Mouse (Mus musculus): ENCODE measurements around the gene Mfge8. TPM values are rescaled to one million over a fixed set of nuclear protein-coding genes. Genes with fewer than 3 reads are reported as not detected.

The Mfge8 gene
- polyA plus RNA-seq, 1 experiment from 2014 or later: 122 TPM

DNA sequence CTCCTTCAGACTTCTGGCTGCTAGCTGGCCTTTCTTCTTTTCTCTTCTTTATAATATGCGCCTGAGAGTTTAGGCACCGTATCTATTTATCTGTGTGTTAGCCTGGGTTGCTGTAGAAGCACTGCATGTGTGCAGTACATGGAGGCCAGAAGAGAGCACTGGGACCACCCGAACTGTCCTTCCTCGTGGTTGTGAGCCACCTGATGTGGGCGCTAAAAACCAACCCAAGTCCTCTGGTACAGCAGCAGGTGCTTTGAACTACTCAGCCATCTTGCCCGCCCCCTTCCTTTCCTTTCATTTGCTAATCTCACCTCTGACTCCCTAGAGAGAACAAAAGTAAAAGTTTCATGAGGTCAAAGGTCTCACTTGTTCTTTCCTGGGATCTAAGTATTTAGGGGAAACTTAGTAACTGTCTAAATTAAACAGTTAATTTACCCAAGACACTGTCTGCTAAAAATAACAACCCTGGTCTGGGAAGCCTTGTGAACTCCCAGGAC, 9.5 kb downstream of the Mfge8 start:
- no peaks in the 10 kb centered on the region for H3K27me3 ChIP-seq (ENCODE audit: control insufficient read depth, insufficient read depth, low read length)
- no peak overlapping the region for H3K9ac ChIP-seq (replicated peaks; ENCODE audit: low read depth, low read length)
- no peaks in the 10 kb centered on the region for H3K36me3 ChIP-seq (ENCODE audit: control insufficient read depth, insufficient read depth, low read length)
- no peak overlapping the region for H3K27ac ChIP-seq (ENCODE audit: low read depth, low read length)
- H3K4me2 ChIP-seq (ENCODE audit: low read depth, low read length): no peak overlapping the region
- H3K4me1 ChIP-seq (ENCODE audit: control insufficient read depth, insufficient read depth, low read length): no peaks in the 10 kb centered on the region
- H3K4me3 ChIP-seq (ENCODE audit: low read depth, low read length): no peak overlapping the region
- WGBS: 57% methylated on average over 6 of the region's 6 CpGs
- no peaks in the 10 kb centered on the region for H3K9me3 ChIP-seq (ENCODE audit: control insufficient read depth, low read length)
- no peak for ATAC-seq (ENCODE audit: low read depth)

DNA sequence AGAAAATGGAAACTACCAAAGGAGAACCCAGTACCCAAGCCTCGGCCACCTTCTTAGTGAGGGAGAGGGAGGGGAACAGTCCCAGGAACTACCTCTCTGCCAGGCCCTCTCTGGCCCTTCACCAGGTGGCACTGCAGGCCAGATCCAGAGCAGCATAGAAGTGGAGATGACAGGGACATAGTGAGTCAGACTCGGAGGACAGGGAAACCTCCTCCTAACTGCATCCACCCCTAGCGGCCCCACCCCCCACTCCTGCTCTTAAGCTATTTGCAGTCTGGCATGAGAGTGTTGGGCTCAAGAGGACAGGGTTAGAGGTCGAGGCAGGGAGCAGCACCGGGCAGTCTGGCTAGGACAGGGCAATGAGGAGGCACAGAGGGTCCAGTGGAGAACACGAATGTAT, 15.5 kb downstream of the Mfge8 start:
- Histone ChIP-seq H3K4me3 (ENCODE audit: low read depth, low read length) (no peak overlapping the region), H3K27ac (ENCODE audit: low read depth, low read length) (no peak overlapping the region), H3K27me3 (ENCODE audit: control insufficient read depth, insufficient read depth, low read length) (no peaks in the 10 kb centered on the region; the same call in 1 of the 2 replicates), H3K36me3 (ENCODE audit: control insufficient read depth, insufficient read depth, low read length) (no peaks in the 10 kb centered on the region), H3K9ac (replicated peaks; ENCODE audit: low read depth, low read length) (no peak overlapping the region), H3K9me3 (ENCODE audit: control insufficient read depth, low read length) (no peaks in the 10 kb centered on the region), H3K4me2 (ENCODE audit: low read depth, low read length) (no peak overlapping the region), H3K4me1 (ENCODE audit: control insufficient read depth, insufficient read depth, low read length) (0 out of 2 replicates have a peak, but pooled peaks cover 3% of the 10 kb centered on the region)
- no peak for ATAC-seq (ENCODE audit: low read depth)
- WGBS: 41% methylated on average over 6 of the region's 6 CpGs

DNA sequence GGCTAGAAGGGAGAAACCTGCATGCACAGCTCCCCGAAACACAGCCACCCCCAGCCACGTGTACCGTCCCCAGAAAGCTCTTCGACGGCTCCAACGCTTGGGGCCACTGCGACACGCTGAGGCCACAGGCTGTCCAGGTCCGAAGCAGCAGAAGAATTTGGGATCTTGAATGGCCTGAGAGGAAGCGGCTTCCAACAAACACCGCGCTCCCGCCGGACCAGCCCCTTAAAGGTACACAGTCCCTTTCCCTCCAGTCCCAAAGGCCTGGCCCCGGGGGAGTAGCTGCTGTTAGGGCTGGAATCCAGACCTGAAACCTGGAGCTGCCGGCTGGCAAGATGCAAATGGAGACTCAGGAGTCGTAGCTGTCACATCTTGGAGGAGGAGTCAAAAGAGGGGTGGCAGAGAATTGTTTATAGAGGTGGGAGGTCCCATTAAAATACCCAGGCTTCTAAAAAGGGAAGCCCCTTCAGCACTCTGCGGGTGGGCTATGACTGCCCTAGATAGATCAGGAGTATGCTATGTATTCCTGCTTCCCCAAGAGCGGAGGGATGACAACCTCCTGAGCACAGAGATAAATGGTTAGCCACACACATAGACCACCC, 17.9 kb downstream of the Mfge8 start, which contains the start of gene Hapln3:
Hapln3 (minus strand) TSS at position 176 of the 602 bp plus-strand sequence.
- H3K4me1 ChIP-seq (ENCODE audit: control insufficient read depth, insufficient read depth, low read length): 0 out of 2 replicates have a peak, but pooled peaks cover 3% of the 10 kb centered on the region
- H3K36me3 ChIP-seq (ENCODE audit: control insufficient read depth, insufficient read depth, low read length): no peaks in the 10 kb centered on the region
- H3K4me3 ChIP-seq (ENCODE audit: low read depth, low read length): peak within 1 kb of the TSS; percentile 10; the same call in 1 of the 2 replicates
- peak; percentile 48; the same call in 1 of the 2 replicates for ATAC-seq (ENCODE audit: low read depth)
- no peaks in the 10 kb centered on the region; the same call in 1 of the 2 replicates for H3K27me3 ChIP-seq (ENCODE audit: control insufficient read depth, insufficient read depth, low read length)
- H3K9ac ChIP-seq (replicated peaks; ENCODE audit: low read depth, low read length): peak within 1 kb of the TSS; percentile 32; the same call in 1 of the 2 replicates
- H3K9me3 ChIP-seq (ENCODE audit: control insufficient read depth, low read length): no peaks in the 10 kb centered on the region
- WGBS: 2% methylated on average over 19 of the region's 19 CpGs
- no peak within 1 kb of the TSS for H3K27ac ChIP-seq (ENCODE audit: low read depth, low read length)
- peak within 1 kb of the TSS; percentile 44 for H3K4me2 ChIP-seq (ENCODE audit: low read depth, low read length)

DNA sequence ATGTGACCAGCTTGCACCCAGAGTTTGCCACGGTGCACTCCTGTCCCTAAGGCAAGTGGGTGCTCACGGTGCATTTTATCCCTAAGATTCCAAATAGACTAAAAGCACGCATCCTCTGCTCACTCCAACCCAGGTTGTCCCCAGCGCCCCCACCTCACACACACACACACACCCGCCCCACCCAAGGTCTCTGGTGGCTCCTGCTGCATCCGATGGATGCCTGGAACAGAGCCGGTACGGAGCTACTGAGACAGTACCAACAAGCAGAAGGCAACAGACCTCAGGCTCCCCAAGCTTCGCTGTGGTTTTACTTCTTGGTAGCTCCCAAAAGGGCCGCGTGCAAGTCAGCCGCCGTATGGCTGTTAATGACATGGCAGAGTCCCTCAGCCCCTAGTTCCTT, 18.5 kb downstream of the Mfge8 start:
- Histone ChIP-seq H3K4me1 (ENCODE audit: control insufficient read depth, insufficient read depth, low read length) (0 out of 2 replicates have a peak, but pooled peaks cover 3% of the 10 kb centered on the region), H3K27me3 (ENCODE audit: control insufficient read depth, insufficient read depth, low read length) (no peaks in the 10 kb centered on the region; the same call in 1 of the 2 replicates), H3K9me3 (ENCODE audit: control insufficient read depth, low read length) (no peaks in the 10 kb centered on the region), H3K4me2 (ENCODE audit: low read depth, low read length) (peak overlapping the region; percentile 44), H3K4me3 (ENCODE audit: low read depth, low read length) (peak overlapping the region; percentile 10; the same call in 1 of the 2 replicates), H3K27ac (ENCODE audit: low read depth, low read length) (no peak overlapping the region), H3K36me3 (ENCODE audit: control insufficient read depth, insufficient read depth, low read length) (no peaks in the 10 kb centered on the region), H3K9ac (replicated peaks; ENCODE audit: low read depth, low read length) (0 out of 2 replicates have a peak overlapping the region, but pooled peaks have one; percentile 32)
- 10% methylated on average over 13 of the region's 13 CpGs for WGBS
- peak; percentile 7; the same call in 1 of the 2 replicates for ATAC-seq (ENCODE audit: low read depth)

DNA sequence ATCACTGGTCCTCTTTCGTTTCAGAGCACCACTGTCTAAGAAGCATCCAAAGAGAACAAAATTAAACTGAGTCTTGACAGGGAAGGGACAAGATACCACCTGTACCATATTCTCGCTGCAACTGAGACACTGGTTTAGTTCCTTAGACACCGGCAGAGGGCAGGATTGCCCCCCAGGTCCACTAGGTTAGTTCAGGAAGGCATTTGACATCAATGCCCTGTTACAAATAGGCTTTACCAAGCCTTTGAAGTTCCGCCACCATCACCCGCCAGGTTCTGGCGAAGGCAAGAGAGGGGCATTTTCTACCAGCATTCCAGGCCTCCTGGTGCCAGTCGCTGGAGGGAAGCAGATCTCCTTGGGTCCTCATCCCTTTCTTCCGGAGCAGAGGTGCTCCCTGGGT, 19.0 kb downstream of the Mfge8 start:
- Histone ChIP-seq H3K27ac (ENCODE audit: low read depth, low read length) (no peak overlapping the region), H3K36me3 (ENCODE audit: control insufficient read depth, insufficient read depth, low read length) (no peaks in the 10 kb centered on the region), H3K4me1 (ENCODE audit: control insufficient read depth, insufficient read depth, low read length) (0 out of 2 replicates have a peak, but pooled peaks cover 3% of the 10 kb centered on the region), H3K4me2 (ENCODE audit: low read depth, low read length) (peak overlapping the region; percentile 44; the same call in 1 of the 2 replicates), H3K4me3 (ENCODE audit: low read depth, low read length) (no peak overlapping the region), H3K9me3 (ENCODE audit: control insufficient read depth, low read length) (no peaks in the 10 kb centered on the region), H3K9ac (replicated peaks; ENCODE audit: low read depth, low read length) (no peak overlapping the region), H3K27me3 (ENCODE audit: control insufficient read depth, insufficient read depth, low read length) (no peaks in the 10 kb centered on the region; the same call in 1 of the 2 replicates)
- 19% methylated on average over 8 of the region's 8 CpGs for WGBS
- ATAC-seq (ENCODE audit: low read depth): no peak

DNA sequence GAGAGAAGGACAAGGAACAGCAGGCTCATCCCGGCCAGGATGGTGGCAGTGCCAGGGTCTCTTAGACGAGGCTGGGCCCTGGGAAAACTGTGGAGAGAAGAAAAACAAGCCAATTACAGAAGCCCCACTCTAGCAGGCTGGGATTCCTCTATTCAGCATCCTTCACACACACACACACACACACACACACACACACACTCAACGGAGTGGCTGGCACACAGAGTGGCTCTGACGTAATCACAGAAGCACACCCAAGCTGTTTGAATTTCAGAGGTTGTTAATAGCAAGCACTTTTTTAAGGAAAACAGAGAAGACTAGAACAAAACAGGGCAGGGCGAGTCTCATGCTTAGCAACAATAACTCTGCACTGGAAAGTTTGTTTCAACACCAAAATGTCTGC, 25.4 kb downstream of the Mfge8 start:
- no peak overlapping the region for H3K4me2 ChIP-seq (ENCODE audit: low read depth, low read length)
- no peaks in the 10 kb centered on the region for H3K9me3 ChIP-seq (ENCODE audit: control insufficient read depth, low read length)
- no peak for ATAC-seq (ENCODE audit: low read depth)
- H3K4me3 ChIP-seq (ENCODE audit: low read depth, low read length): no peak overlapping the region
- H3K27me3 ChIP-seq (ENCODE audit: control insufficient read depth, insufficient read depth, low read length): no peaks in the 10 kb centered on the region
- no peak overlapping the region for H3K27ac ChIP-seq (ENCODE audit: low read depth, low read length)
- no peak overlapping the region for H3K9ac ChIP-seq (replicated peaks; ENCODE audit: low read depth, low read length)
- WGBS: 80% methylated on average over 5 of the region's 5 CpGs
- H3K4me1 ChIP-seq (ENCODE audit: control insufficient read depth, insufficient read depth, low read length): no peaks in the 10 kb centered on the region
- no peaks in the 10 kb centered on the region for H3K36me3 ChIP-seq (ENCODE audit: control insufficient read depth, insufficient read depth, low read length)

DNA sequence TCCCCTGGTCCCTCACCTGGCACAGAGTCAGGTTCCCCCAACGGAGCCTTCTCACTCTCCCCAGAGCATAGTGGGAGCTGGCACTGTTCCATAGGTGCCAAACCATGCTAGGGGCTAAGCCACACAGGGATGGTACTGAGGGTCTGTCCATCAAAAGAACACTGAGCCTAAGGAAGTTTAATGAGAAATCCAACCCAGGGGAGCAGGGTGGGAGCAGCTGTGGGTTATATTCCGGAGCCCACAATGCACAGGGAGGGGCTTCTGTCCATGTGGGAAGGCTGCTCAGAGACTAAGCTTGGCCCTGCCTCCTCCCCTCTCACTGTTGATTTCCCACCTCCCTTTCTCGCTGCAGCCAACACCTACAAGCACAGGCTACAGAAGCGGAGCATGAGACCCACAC, 35.0 kb downstream of the Mfge8 start:
- Histone ChIP-seq H3K27me3 (ENCODE audit: control insufficient read depth, insufficient read depth, low read length) (no peaks in the 10 kb centered on the region), H3K9ac (replicated peaks; ENCODE audit: low read depth, low read length) (no peak overlapping the region), H3K36me3 (ENCODE audit: control insufficient read depth, insufficient read depth, low read length) (no peaks in the 10 kb centered on the region), H3K9me3 (ENCODE audit: control insufficient read depth, low read length) (no peaks in the 10 kb centered on the region), H3K4me2 (ENCODE audit: low read depth, low read length) (no peak overlapping the region), H3K4me1 (ENCODE audit: control insufficient read depth, insufficient read depth, low read length) (no peaks in the 10 kb centered on the region), H3K4me3 (ENCODE audit: low read depth, low read length) (no peak overlapping the region), H3K27ac (ENCODE audit: low read depth, low read length) (no peak overlapping the region)
- ATAC-seq (ENCODE audit: low read depth): peak; percentile 44; the same call in 1 of the 2 replicates
- 47% methylated on average over 4 of the region's 4 CpGs for WGBS

DNA sequence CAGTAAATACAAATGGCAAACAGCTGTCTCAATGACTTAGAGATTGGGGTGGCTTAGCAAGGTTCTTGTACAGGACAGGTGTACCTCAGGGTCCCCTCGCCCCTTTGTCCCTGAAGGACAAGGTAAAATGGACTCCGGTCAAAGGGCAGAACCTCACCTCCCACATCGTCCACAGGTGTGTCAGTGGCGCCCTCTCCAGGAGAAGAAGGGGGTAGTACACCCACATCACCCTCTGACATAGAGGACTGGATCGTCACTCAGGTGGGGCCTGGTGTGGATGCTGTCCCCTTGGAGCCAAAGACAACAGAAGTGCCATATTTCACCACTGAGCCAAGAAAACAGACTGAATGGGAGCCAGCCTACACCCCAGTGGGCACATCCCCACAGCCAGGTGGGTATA, 52.4 kb downstream of the Mfge8 start:
- Histone ChIP-seq H3K36me3 (ENCODE audit: control insufficient read depth, insufficient read depth, low read length) (no peaks in the 10 kb centered on the region), H3K9me3 (ENCODE audit: control insufficient read depth, low read length) (no peaks in the 10 kb centered on the region), H3K4me3 (ENCODE audit: low read depth, low read length) (no peak overlapping the region), H3K27ac (ENCODE audit: low read depth, low read length) (no peak overlapping the region), H3K9ac (replicated peaks; ENCODE audit: low read depth, low read length) (no peak overlapping the region), H3K4me1 (ENCODE audit: control insufficient read depth, insufficient read depth, low read length) (no peaks in the 10 kb centered on the region), H3K4me2 (ENCODE audit: low read depth, low read length) (no peak overlapping the region), H3K27me3 (ENCODE audit: control insufficient read depth, insufficient read depth, low read length) (no peaks in the 10 kb centered on the region)
- 74% methylated on average over 5 of the region's 5 CpGs for WGBS
- ATAC-seq (ENCODE audit: low read depth): no peak

DNA sequence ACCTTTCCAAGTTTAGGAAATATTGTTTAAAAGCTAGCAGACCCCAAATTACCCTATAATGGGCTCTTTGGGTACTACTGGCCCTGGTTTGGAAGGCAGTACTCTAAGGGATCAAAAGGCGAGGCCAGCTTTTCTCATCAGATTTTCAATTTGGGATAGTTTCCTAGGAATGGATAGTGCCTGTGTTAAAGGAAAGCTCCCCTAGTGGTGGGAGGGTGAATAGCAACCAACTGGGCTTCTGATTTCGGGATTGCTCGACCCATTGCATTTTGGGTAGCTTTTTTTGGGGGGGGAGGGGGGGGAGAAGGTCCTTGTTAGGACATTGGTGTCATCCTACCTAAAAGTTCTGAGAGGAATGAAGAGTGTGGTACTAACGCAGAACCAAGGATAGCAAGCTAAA, 59.7 kb downstream of the Mfge8 start:
- Histone ChIP-seq H3K4me1 (ENCODE audit: control insufficient read depth, insufficient read depth, low read length) (no peaks in the 10 kb centered on the region), H3K36me3 (ENCODE audit: control insufficient read depth, insufficient read depth, low read length) (no peaks in the 10 kb centered on the region), H3K4me3 (ENCODE audit: low read depth, low read length) (no peak overlapping the region), H3K27ac (ENCODE audit: low read depth, low read length) (no peak overlapping the region), H3K9ac (replicated peaks; ENCODE audit: low read depth, low read length) (no peak overlapping the region), H3K4me2 (ENCODE audit: low read depth, low read length) (no peak overlapping the region), H3K9me3 (ENCODE audit: control insufficient read depth, low read length) (no peaks in the 10 kb centered on the region), H3K27me3 (ENCODE audit: control insufficient read depth, insufficient read depth, low read length) (no peaks in the 10 kb centered on the region)
- ATAC-seq (ENCODE audit: low read depth): no peak
- 90% methylated on average over 4 of the region's 4 CpGs for WGBS
